Mouse (Mus musculus): Measurements from ENCODE around the gene Patl2. TPM values are rescaled to one million over a fixed set of nuclear protein-coding genes. Genes with fewer than 3 reads are reported as not detected.

Patl2 gene
- 0.04 TPM in 1 of 2 replicates, not detected in the other for polyA plus RNA-seq (2012; rRNA removed)

DNA sequence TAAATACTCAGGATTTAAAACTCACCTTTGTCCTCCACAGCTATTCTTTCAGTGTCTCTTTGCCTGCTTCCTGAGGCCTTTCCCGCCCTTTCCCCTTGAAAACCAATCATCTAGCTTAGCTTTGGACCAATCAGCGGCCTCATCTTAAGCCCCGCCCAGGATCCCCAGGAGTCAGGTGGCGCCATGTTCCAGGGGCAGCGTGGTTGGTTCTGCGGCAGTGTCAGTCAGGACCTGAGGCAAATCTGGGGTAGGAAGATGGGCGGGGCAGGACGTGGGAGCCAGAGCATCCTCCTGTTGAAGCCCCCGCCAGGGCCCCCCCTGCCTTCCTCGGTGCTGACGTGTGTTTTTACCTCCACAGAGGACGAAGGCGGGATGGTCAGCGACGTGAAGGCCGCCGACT is at the start of gene Patl2, which contains the start of gene Terb2:
Gene Patl2, minus strand, starts transcription at position 84 of the 400 bp plus-strand sequence.
Gene Terb2, plus strand, starts transcription at position 167 of the 400 bp plus-strand sequence.

GRCm38 (mm10) chr2:122234611-122235288 is 48.8 kb upstream of the Patl2 start, which contains the start of gene Sord:
Gene Sord, plus strand, starts transcription at chr2:122234749.

GRCm38 (mm10) chr2:122160680-122161079 is 25.3 kb downstream of the Patl2 start, which contains the start of gene Trim69:
Gene Trim69, plus strand, starts transcription at chr2:122160700.

GRCm38 (mm10) chr2:122147508-122148241 is 38.3 kb downstream of the Patl2 start, which contains the start of gene B2m:
Gene B2m, plus strand, starts transcription at chr2:122147686.

GRCm38 (mm10) chr2:122117961-122118958 is 67.7 kb downstream of the Patl2 start, which contains the start of gene Spg11:
Gene Spg11, minus strand, starts transcription at chr2:122118386.

Other genes starting within 250 kb of the Patl2 start
- gene Ctdspl2, start 230.2 kb downstream of the Patl2 start, polyA plus RNA-seq (2012; rRNA removed) = 20.9 and 21.5 TPM in 2 replicates
- 0.66 and 0.69 TPM in 2 replicates for gene Mageb3, start 230.1 kb downstream of the Patl2 start, polyA plus RNA-seq (2012; rRNA removed)
- gene Eif3j1, start 157.6 kb downstream of the Patl2 start, polyA plus RNA-seq (2012; rRNA removed) = 18.5 and 19.8 TPM in 2 replicates
- 10.6 and 11.6 TPM in 2 replicates for gene Spg11, start 67.8 kb downstream of the Patl2 start, polyA plus RNA-seq (2012; rRNA removed)
- gene B2m, start 38.5 kb downstream of the Patl2 start, polyA plus RNA-seq (2012; rRNA removed) = 51.2 and 63.2 TPM in 2 replicates
- 0.04 and 0.12 TPM in 2 replicates for gene Trim69, start 25.5 kb downstream of the Patl2 start, polyA plus RNA-seq (2012; rRNA removed)
- gene Terb2, start 83 bp upstream of the Patl2 start, polyA plus RNA-seq (2012; rRNA removed) = not detected in 2 replicates
- 14.4 and 15.3 TPM in 2 replicates for gene Sord, start 48.6 kb upstream of the Patl2 start, polyA plus RNA-seq (2012; rRNA removed)
- gene Duox2, start 112.3 kb upstream of the Patl2 start, polyA plus RNA-seq (2012; rRNA removed) = 0.13 and 0.16 TPM in 2 replicates
- 0.33 and 0.47 TPM in 2 replicates for gene Duoxa2, start 112.7 kb upstream of the Patl2 start, polyA plus RNA-seq (2012; rRNA removed)
- gene Duoxa1, start 127.5 kb upstream of the Patl2 start, polyA plus RNA-seq (2012; rRNA removed) = 0.06 and 0.21 TPM in 2 replicates
- gene Duox1, start 129.5 kb upstream of the Patl2 start, polyA plus RNA-seq (2012; rRNA removed) = 0.17 and 0.19 TPM in 2 replicates
- 64.9 and 65.5 TPM in 2 replicates for gene Shf, start 183.0 kb upstream of the Patl2 start, polyA plus RNA-seq (2012; rRNA removed)
- gene Slc28a2, start 240.3 kb upstream of the Patl2 start, polyA plus RNA-seq (2012; rRNA removed) = 0.21 and 0.44 TPM in 2 replicates

Data from central nervous system, embryonic 18 days (tissue).